Mouse (Mus musculus): ENCODE data around the gene Hamp.

The Hamp gene

GRCm38 (mm10) chr7:30943909-30944635 lies at the start of gene Hamp:
Gene Hamp, minus strand, starts transcription at chr7:30944032.
- DNase-seq (ENCODE audit: low read depth, low spot score), result no peak

- no peak for DNase-seq (ENCODE audit: low read depth, low spot score)
Observed at GRCm38 (mm10) chr7:30992148-30992547, 48.3 kb upstream of the Hamp start.

GRCm38 (mm10) chr7:30988519-30989162 lies 44.8 kb upstream of the Hamp start:
- DNase-seq (ENCODE audit: low read depth, low spot score), result no peak

GRCm38 (mm10) chr7:30985357-30985756 lies 41.5 kb upstream of the Hamp start:
- no peak for DNase-seq (ENCODE audit: low read depth, low spot score)

GRCm38 (mm10) chr7:30981703-30982102 lies 37.9 kb upstream of the Hamp start:
- no peak for DNase-seq (ENCODE audit: low read depth, low spot score)

GRCm38 (mm10) chr7:30973501-30974289 lies 29.9 kb upstream of the Hamp start, which contains the start of gene Fam187b:
Gene Fam187b, plus strand, starts transcription at chr7:30973790.
- DNase-seq (ENCODE audit: low read depth, low spot score), result peak; percentile 57

- no peak for DNase-seq (ENCODE audit: low read depth, low spot score)
Observed at GRCm38 (mm10) chr7:30973251-30973500, 29.3 kb upstream of the Hamp start, which contains the start of gene Lsr. Gene Lsr, minus strand, starts transcription at chr7:30973464.

GRCm38 (mm10) chr7:30972426-30973250 lies 28.8 kb upstream of the Hamp start:
- no peak for DNase-seq (ENCODE audit: low read depth, low spot score)

GRCm38 (mm10) chr7:30971901-30972300 lies 28.1 kb upstream of the Hamp start:
- no peak for DNase-seq (ENCODE audit: low read depth, low spot score)

- DNase-seq (ENCODE audit: low read depth, low spot score), result no peak
Observed at GRCm38 (mm10) chr7:30969174-30969573, 25.3 kb upstream of the Hamp start.

- DNase-seq (ENCODE audit: low read depth, low spot score), result no peak
Observed at GRCm38 (mm10) chr7:30968611-30969010, 24.8 kb upstream of the Hamp start.

- DNase-seq (ENCODE audit: low read depth, low spot score), result no peak
Observed at GRCm38 (mm10) chr7:30966657-30967056, 22.8 kb upstream of the Hamp start.

GRCm38 (mm10) chr7:30965677-30966076 lies 21.8 kb upstream of the Hamp start:
- no peak for DNase-seq (ENCODE audit: low read depth, low spot score)

GRCm38 (mm10) chr7:30964366-30964765 lies 20.5 kb upstream of the Hamp start:
- DNase-seq (ENCODE audit: low read depth, low spot score), result no peak

- DNase-seq (ENCODE audit: low read depth, low spot score), result no peak
Observed at GRCm38 (mm10) chr7:30962862-30963261, 19.0 kb upstream of the Hamp start.

- DNase-seq (ENCODE audit: low read depth, low spot score), result no peak
Observed at GRCm38 (mm10) chr7:30959786-30960349, 16.0 kb upstream of the Hamp start.

- DNase-seq (ENCODE audit: low read depth, low spot score), result no peak
Observed at GRCm38 (mm10) chr7:30958866-30959487, 15.1 kb upstream of the Hamp start.

- DNase-seq (ENCODE audit: low read depth, low spot score), result no peak
Observed at GRCm38 (mm10) chr7:30958109-30958865, 14.5 kb upstream of the Hamp start.

- DNase-seq (ENCODE audit: low read depth, low spot score), result peak; percentile 89
Observed at GRCm38 (mm10) chr7:30957367-30957783, 13.5 kb upstream of the Hamp start.

- peak; percentile 84 for DNase-seq (ENCODE audit: low read depth, low spot score)
Observed at GRCm38 (mm10) chr7:30956756-30957366, 13.0 kb upstream of the Hamp start, which contains the start of gene Usf2. Gene Usf2, minus strand, starts transcription at chr7:30956803.
